Mouse (Mus musculus): ENCODE data around the gene Erg. TPM values are rescaled to one million over a fixed set of nuclear protein-coding genes. Genes with fewer than 3 reads are reported as not detected.

Gene Erg
- polyA plus RNA-seq, 1 experiment: 4.2 TPM

DNA sequence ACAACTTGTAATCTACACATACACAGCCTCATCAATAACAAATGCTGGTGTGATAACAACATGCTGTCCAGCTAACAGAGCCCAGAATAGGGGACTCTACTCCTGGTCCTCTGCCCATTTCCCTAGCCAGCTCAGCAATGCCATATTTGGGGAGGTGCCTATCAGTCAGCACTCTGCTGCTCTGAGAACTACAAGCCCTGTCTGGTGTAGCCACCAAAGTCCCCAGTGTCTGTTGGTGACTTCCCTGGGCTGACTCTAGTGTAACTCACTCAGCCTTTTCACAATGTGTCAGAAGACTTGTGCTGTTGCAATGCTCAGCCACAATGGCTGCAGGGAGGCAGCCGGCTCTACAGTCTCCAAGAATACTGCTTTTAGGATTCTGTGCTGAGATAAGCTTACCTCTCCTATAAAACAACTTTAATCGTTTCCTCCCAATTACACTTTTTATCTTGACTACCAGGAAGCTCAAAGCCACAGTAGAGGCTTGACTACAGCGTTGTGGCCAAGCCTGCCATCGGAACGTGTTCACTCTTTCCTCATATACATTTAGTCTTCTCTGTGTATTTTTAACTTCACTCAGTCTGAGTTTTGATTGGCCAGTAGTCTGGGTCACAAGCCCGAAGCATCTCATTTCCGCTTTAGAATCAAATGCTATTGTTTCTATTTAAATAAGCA, 201.0 kb downstream of the Erg start:
- Histone ChIP-seq H3K4me3 (ENCODE audit: low read depth, low read length) (no peak overlapping the region), H3K4me1 (ENCODE audit: control insufficient read depth, insufficient read depth, insufficient read length, low read length) (no peaks in the 10 kb centered on the region)
- TF ChIP-seq CTCF (IDR thresholded peaks at IDR 0.05; ENCODE audit: extremely low read depth, insufficient read length, insufficient replicate concordance, low read depth, low read length): no peak
- TF ChIP-seq POLR2A (IDR thresholded peaks at IDR 0.05; ENCODE audit: low read depth, low read length): no peak

DNA sequence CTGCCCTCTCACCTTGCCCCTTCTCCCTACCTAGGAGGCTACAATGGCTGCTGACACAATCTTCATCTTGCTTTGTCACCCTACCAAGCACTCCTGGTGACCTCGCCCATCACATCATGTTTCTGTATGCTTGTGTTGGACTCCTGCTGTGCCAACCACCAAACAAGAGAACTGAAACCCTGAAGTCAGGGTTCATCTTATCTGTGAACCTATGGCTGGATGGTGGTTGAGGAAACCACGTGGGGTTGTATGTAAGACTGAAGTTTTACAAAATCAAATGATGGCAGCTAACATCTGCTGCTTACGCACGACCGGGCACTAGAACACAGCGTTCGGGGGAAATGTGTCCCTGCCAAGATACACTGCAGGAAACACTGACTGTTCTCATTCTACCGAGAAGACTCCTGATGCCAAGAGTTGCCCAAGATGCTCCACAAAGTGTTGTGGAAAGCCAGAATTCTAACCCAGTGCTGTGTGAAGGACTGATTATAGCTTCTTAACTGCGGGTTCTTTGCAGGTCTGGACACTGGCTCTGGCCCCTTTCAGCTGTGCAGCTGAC, 201.7 kb downstream of the Erg start:
- no peak overlapping the region for H3K27ac ChIP-seq (ENCODE audit: insufficient read depth, low read depth, low read length)
- H3K36me3 ChIP-seq (ENCODE audit: control insufficient read depth, insufficient read depth, low read length): no peaks in the 10 kb centered on the region
- TF ChIP-seq CTCF (IDR thresholded peaks at IDR 0.05; ENCODE audit: extremely low read depth, insufficient read length, insufficient replicate concordance, low read depth, low read length) (no peak), POLR2A (IDR thresholded peaks at IDR 0.05; ENCODE audit: low read depth, low read length) (no peak)
- H3K4me3 ChIP-seq (ENCODE audit: low read depth, low read length): no peak overlapping the region
- H3K4me1 ChIP-seq (ENCODE audit: control insufficient read depth, insufficient read depth, insufficient read length, low read length): no peaks in the 10 kb centered on the region
- H3K27me3 ChIP-seq (ENCODE audit: control insufficient read depth, insufficient read depth, low read length): no peaks in the 10 kb centered on the region
- WGBS: 92% methylated on average over 9 of the region's 9 CpGs

More for the DNA sequence above, 201.0 kb downstream of the Erg start:
- Histone ChIP-seq H3K27me3 (ENCODE audit: control insufficient read depth, insufficient read depth, low read length) (no peaks in the 10 kb centered on the region), H3K27ac (ENCODE audit: insufficient read depth, low read depth, low read length) (no peak overlapping the region), H3K36me3 (ENCODE audit: control insufficient read depth, insufficient read depth, low read length) (no peaks in the 10 kb centered on the region)
- 75% methylated on average over 7 of the region's 7 CpGs for WGBS

DNA sequence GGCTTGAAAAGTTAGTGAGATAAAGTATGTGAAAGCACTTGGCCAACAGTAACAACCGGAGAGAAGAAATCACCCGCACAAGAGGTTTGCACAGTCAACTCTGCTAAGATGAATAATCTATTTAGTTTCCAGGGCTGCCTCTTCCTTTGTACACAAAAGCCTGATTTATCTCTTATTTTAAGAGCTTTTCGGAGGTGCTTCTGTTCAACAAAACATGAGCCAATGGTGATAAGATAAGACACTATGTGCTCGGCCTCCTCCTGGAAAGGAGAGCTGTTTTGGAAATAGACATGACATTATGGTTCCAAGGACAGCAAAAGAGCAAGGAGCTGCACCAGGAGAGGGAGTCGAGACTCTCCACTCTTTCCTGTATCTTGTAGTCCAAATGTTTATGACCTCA, 204.1 kb downstream of the Erg start:
- H3K36me3 ChIP-seq (ENCODE audit: control insufficient read depth, insufficient read depth, low read length): no peaks in the 10 kb centered on the region
- H3K27me3 ChIP-seq (ENCODE audit: control insufficient read depth, insufficient read depth, low read length): no peaks in the 10 kb centered on the region
- TF ChIP-seq POLR2A (IDR thresholded peaks at IDR 0.05; ENCODE audit: low read depth, low read length) (no peak), CTCF (IDR thresholded peaks at IDR 0.05; ENCODE audit: extremely low read depth, insufficient read length, insufficient replicate concordance, low read depth, low read length) (no peak)
- WGBS: 16% methylated on average over 5 of the region's 5 CpGs
- H3K4me1 ChIP-seq (ENCODE audit: control insufficient read depth, insufficient read depth, insufficient read length, low read length): no peaks in the 10 kb centered on the region
- H3K4me3 ChIP-seq (ENCODE audit: low read depth, low read length): no peak overlapping the region
- no peak overlapping the region for H3K27ac ChIP-seq (ENCODE audit: insufficient read depth, low read depth, low read length)

DNA sequence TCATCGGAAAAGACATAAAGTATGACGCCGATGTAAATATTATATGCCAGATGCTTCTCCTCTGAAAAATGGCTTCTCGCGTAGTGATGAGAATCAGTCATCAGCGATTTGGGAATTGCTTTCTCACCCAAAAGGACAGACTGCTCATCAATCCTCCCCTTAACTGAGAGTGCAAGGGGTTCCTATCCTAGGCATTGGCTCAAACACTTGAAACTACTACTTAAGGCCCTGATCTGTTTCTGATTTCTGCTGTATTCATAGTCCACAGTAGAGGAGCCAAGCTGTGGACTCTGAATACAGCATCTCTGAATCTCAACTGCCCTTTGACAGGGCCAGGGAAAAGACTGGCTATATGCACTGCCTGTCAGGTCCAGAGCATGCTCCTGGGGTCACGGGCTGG, 209.6 kb downstream of the Erg start:
- TF ChIP-seq POLR2A (IDR thresholded peaks at IDR 0.05; ENCODE audit: low read depth, low read length) (no peak), CTCF (IDR thresholded peaks at IDR 0.05; ENCODE audit: extremely low read depth, insufficient read length, insufficient replicate concordance, low read depth, low read length) (no peak)
- no peak overlapping the region for H3K27ac ChIP-seq (ENCODE audit: insufficient read depth, low read depth, low read length)

DNA sequence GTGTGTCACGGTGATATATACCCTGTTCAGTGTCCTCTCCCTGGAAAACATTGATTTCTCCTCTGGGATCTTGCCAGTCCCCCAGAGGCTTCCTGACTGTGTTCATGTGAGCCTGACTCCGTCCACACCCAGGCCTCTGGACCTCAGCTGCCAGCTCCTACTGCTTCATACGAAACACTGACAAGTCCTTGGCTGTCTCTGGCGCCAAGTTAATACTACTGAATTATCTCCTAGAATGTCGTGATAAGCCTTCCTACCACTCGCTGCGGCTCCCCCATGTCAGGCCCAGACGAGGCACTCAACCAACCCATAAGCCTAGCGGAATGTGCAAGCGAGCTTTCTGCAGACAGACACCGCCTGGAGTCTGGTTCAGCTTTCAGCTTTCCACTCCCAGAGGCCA, 210.0 kb downstream of the Erg start:
- WGBS: 51% methylated on average over 11 of the region's 11 CpGs
- H3K27ac ChIP-seq (ENCODE audit: insufficient read depth, low read depth, low read length): no peak overlapping the region

More for the DNA sequence above, 209.6 kb downstream of the Erg start:
- Histone ChIP-seq H3K4me1 (ENCODE audit: control insufficient read depth, insufficient read depth, insufficient read length, low read length) (0 out of 2 replicates have a peak, but pooled peaks cover 2% of the 10 kb centered on the region), H3K36me3 (ENCODE audit: control insufficient read depth, insufficient read depth, low read length) (no peaks in the 10 kb centered on the region), H3K4me3 (ENCODE audit: low read depth, low read length) (no peak overlapping the region), H3K27me3 (ENCODE audit: control insufficient read depth, insufficient read depth, low read length) (no peaks in the 10 kb centered on the region)
- WGBS: 74% methylated on average over 7 of the region's 7 CpGs

DNA sequence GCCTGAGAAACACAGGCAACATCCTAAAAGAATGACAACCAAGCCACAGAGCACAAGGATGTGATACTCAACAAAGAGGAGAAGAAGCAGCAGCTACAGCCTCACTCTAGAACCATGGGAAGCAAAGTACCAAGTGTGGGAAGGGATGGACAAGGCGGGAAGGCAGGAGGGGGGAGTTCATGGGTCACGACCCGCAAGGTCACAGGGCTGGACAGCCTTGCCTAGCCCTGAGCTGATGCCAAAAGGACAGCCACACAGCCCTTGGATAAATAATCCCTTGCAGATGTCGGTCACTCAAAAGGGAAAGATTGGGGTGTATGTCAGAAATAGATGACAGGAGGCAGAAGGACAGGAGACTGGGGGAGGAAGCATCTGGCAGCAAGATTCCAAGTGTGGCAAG, 211.7 kb downstream of the Erg start:
- Histone ChIP-seq H3K27ac (ENCODE audit: insufficient read depth, low read depth, low read length) (no peak overlapping the region), H3K4me3 (ENCODE audit: low read depth, low read length) (no peak overlapping the region), H3K27me3 (ENCODE audit: control insufficient read depth, insufficient read depth, low read length) (no peaks in the 10 kb centered on the region), H3K36me3 (ENCODE audit: control insufficient read depth, insufficient read depth, low read length) (no peaks in the 10 kb centered on the region), H3K4me1 (ENCODE audit: control insufficient read depth, insufficient read depth, insufficient read length, low read length) (0 out of 2 replicates have a peak, but pooled peaks cover 2% of the 10 kb centered on the region)
- no peak for TF ChIP-seq CTCF (IDR thresholded peaks at IDR 0.05; ENCODE audit: extremely low read depth, insufficient read length, insufficient replicate concordance, low read depth, low read length)
- no peak for TF ChIP-seq POLR2A (IDR thresholded peaks at IDR 0.05; ENCODE audit: low read depth, low read length)
- WGBS: 87% methylated on average over 4 of the region's 4 CpGs

More for the DNA sequence above, 210.0 kb downstream of the Erg start:
- H3K36me3 ChIP-seq (ENCODE audit: control insufficient read depth, insufficient read depth, low read length): no peaks in the 10 kb centered on the region
- H3K4me1 ChIP-seq (ENCODE audit: control insufficient read depth, insufficient read depth, insufficient read length, low read length): 0 out of 2 replicates have a peak, but pooled peaks cover 2% of the 10 kb centered on the region
- H3K4me3 ChIP-seq (ENCODE audit: low read depth, low read length): no peak overlapping the region
- no peak for TF ChIP-seq POLR2A (IDR thresholded peaks at IDR 0.05; ENCODE audit: low read depth, low read length)
- H3K27me3 ChIP-seq (ENCODE audit: control insufficient read depth, insufficient read depth, low read length): no peaks in the 10 kb centered on the region

DNA sequence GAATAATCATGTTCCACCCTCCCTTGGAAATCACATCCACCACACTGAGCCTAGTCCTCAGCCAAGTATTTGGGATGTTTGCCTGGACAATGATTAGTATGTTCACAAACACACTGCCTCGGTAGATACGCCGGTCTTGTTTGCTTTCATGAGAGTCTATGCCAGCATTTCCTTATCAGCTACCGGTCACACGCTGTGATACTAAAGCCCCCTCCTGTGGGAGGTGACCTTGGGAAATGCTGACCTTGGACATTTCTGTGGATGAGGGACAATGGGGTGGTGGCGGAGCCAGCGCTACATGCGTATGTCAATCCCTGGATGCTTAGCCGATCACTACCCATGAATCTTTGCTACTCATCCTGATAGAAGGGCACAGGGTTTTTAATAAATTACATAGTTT, 213.4 kb downstream of the Erg start:
- WGBS: 56% methylated on average over 9 of the region's 9 CpGs
- Histone ChIP-seq H3K27me3 (ENCODE audit: control insufficient read depth, insufficient read depth, low read length) (no peaks in the 10 kb centered on the region), H3K4me3 (ENCODE audit: low read depth, low read length) (no peak overlapping the region), H3K4me1 (ENCODE audit: control insufficient read depth, insufficient read depth, insufficient read length, low read length) (0 out of 2 replicates have a peak, but pooled peaks cover 2% of the 10 kb centered on the region), H3K36me3 (ENCODE audit: control insufficient read depth, insufficient read depth, low read length) (no peaks in the 10 kb centered on the region), H3K27ac (ENCODE audit: insufficient read depth, low read depth, low read length) (no peak overlapping the region)
- TF ChIP-seq CTCF (IDR thresholded peaks at IDR 0.05; ENCODE audit: extremely low read depth, insufficient read length, insufficient replicate concordance, low read depth, low read length): no peak
- TF ChIP-seq POLR2A (IDR thresholded peaks at IDR 0.05; ENCODE audit: low read depth, low read length): no peak
